Mouse (Mus musculus) thymus, adult 2 months (tissue): ENCODE data around the gene Tsen2.

ENCODE experiments used
- CTCF ChIP-seq: fragments of 200-500 bp; IDR thresholded peaks from 2 replicates; pipeline ENCODE4 v1.5.1; 2012; ENCODE audit warnings: mild to moderate bottlenecking, control low read depth, low read length, moderate library complexity, borderline replicate concordance; ENCODE audit not compliant: control insufficient read depth, poor library complexity, insufficient read depth; ENCODE audit errors: extremely low read depth
- POLR2A ChIP-seq: fragments of 200-500 bp; IDR thresholded peaks from 2 replicates; pipeline ENCODE4 v1.6.1; 2012; ENCODE audit warnings: mild to moderate bottlenecking, low read length, control low read depth, moderate library complexity; ENCODE audit not compliant: control insufficient read depth, poor library complexity, insufficient read depth; ENCODE audit errors: extremely low read depth

DNA sequence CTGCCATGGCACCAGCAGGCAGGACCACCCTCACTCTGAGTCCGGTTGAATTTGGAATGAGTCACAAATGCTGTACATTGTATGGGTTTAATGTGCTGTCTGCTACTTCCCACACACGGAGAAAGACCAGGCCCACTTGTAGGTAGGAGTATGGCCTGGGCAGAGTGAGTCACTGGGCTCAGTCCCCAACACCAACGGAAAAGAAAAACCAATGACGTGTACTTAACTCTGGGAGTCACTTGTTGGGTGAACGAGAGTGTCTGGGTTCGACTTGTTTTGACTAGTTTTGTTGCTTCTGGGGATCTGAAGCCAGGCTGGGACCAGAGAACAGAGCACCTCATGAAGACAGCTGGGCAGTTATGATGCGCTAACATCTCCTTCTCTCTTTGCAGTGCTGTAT, 29.7 kb downstream of the Tsen2 start:
- TF ChIP-seq POLR2A (no peak), CTCF (no peak)
